Mouse (Mus musculus): ENCODE measurements around the gene Antxr1. TPM values are rescaled to one million over a fixed set of nuclear protein-coding genes. Genes with fewer than 3 reads are reported as not detected.

Gene Antxr1
- polyA plus RNA-seq, 1 experiment from 2014 or later = 3.1 TPM

GRCm38 (mm10) chr6:87250701-87251100, 84.9 kb downstream of the Antxr1 start:
- ATAC-seq (replicated peaks; ENCODE audit: low FRiP score) = no peak
- Histone ChIP-seq H3K4me2 (no peak overlapping the region), H3K27me3 (replicated peaks; ENCODE audit: control insufficient read depth, insufficient read depth, low read length) (no peaks in the 10 kb centered on the region), H3K4me3 (ENCODE audit: low read depth, low read length) (no peak overlapping the region), H3K9me3 (ENCODE audit: control insufficient read depth, low read length) (no peaks in the 10 kb centered on the region), H3K27ac (ENCODE audit: low read depth, low read length) (no peak overlapping the region), H3K4me1 (replicated peaks; ENCODE audit: control insufficient read depth, insufficient read depth, low read length) (no peaks in the 10 kb centered on the region), H3K36me3 (ENCODE audit: control insufficient read depth, insufficient read depth, low read length) (no peaks in the 10 kb centered on the region), H3K9ac (ENCODE audit: low read depth, low read length) (no peak overlapping the region)
- WGBS = 84% methylated on average over 3 of the region's 3 CpGs
- no peak for DNase-seq (ENCODE audit: low spot score)

GRCm38 (mm10) chr6:87248226-87248834, 87.3 kb downstream of the Antxr1 start:
- WGBS = 71% methylated on average over 9 of the region's 9 CpGs
- H3K27me3 ChIP-seq (replicated peaks; ENCODE audit: control insufficient read depth, insufficient read depth, low read length) = no peaks in the 10 kb centered on the region
- DNase-seq (ENCODE audit: low spot score) (no peak), ATAC-seq (replicated peaks; ENCODE audit: low FRiP score) (no peak)
- no peak overlapping the region for H3K4me3 ChIP-seq (ENCODE audit: low read depth, low read length)
- no peaks in the 10 kb centered on the region for H3K36me3 ChIP-seq (ENCODE audit: control insufficient read depth, insufficient read depth, low read length)
- no peak overlapping the region for H3K9ac ChIP-seq (ENCODE audit: low read depth, low read length)
- no peaks in the 10 kb centered on the region for H3K9me3 ChIP-seq (ENCODE audit: control insufficient read depth, low read length)
- no peak overlapping the region for H3K27ac ChIP-seq (ENCODE audit: low read depth, low read length)
- no peaks in the 10 kb centered on the region for H3K4me1 ChIP-seq (replicated peaks; ENCODE audit: control insufficient read depth, insufficient read depth, low read length)
- no peak overlapping the region for H3K4me2 ChIP-seq

GRCm38 (mm10) chr6:87244117-87245100, 91.2 kb downstream of the Antxr1 start:
- ATAC-seq (replicated peaks; ENCODE audit: low FRiP score) = no peak
- H3K9me3 ChIP-seq (ENCODE audit: control insufficient read depth, low read length) = no peaks in the 10 kb centered on the region
- H3K27ac ChIP-seq (ENCODE audit: low read depth, low read length) = no peak overlapping the region
- no peak overlapping the region for H3K4me2 ChIP-seq
- H3K36me3 ChIP-seq (ENCODE audit: control insufficient read depth, insufficient read depth, low read length) = no peaks in the 10 kb centered on the region
- H3K4me1 ChIP-seq (replicated peaks; ENCODE audit: control insufficient read depth, insufficient read depth, low read length) = no peaks in the 10 kb centered on the region
- H3K4me3 ChIP-seq (ENCODE audit: low read depth, low read length) = no peak overlapping the region
- no peaks in the 10 kb centered on the region for H3K27me3 ChIP-seq (replicated peaks; ENCODE audit: control insufficient read depth, insufficient read depth, low read length)
- H3K9ac ChIP-seq (ENCODE audit: low read depth, low read length) = no peak overlapping the region
- no peak for DNase-seq (ENCODE audit: low spot score)
- WGBS = 73% methylated on average over 9 of the region's 9 CpGs

- Histone ChIP-seq H3K36me3 (ENCODE audit: control insufficient read depth, insufficient read depth, low read length) (no peaks in the 10 kb centered on the region), H3K9ac (ENCODE audit: low read depth, low read length) (no peak overlapping the region), H3K4me3 (ENCODE audit: low read depth, low read length) (no peak overlapping the region), H3K27me3 (replicated peaks; ENCODE audit: control insufficient read depth, insufficient read depth, low read length) (no peaks in the 10 kb centered on the region), H3K9me3 (ENCODE audit: control insufficient read depth, low read length) (no peaks in the 10 kb centered on the region), H3K4me2 (no peak overlapping the region), H3K27ac (ENCODE audit: low read depth, low read length) (no peak overlapping the region), H3K4me1 (replicated peaks; ENCODE audit: control insufficient read depth, insufficient read depth, low read length) (no peaks in the 10 kb centered on the region)
- DNase-seq (ENCODE audit: low spot score) (no peak), ATAC-seq (replicated peaks; ENCODE audit: low FRiP score) (no peak)
- WGBS = 49% methylated on average over 4 of the region's 4 CpGs
Observed at GRCm38 (mm10) chr6:87237260-87237659, 98.4 kb downstream of the Antxr1 start.

GRCm38 (mm10) chr6:87236061-87236460, 99.6 kb downstream of the Antxr1 start:
- ATAC-seq (replicated peaks; ENCODE audit: low FRiP score) (no peak), DNase-seq (ENCODE audit: low spot score) (no peak)
- no peaks in the 10 kb centered on the region for H3K9me3 ChIP-seq (ENCODE audit: control insufficient read depth, low read length)
- no peaks in the 10 kb centered on the region for H3K27me3 ChIP-seq (replicated peaks; ENCODE audit: control insufficient read depth, insufficient read depth, low read length)
- H3K36me3 ChIP-seq (ENCODE audit: control insufficient read depth, insufficient read depth, low read length) = no peaks in the 10 kb centered on the region
- H3K4me2 ChIP-seq = no peak overlapping the region
- no peak overlapping the region for H3K27ac ChIP-seq (ENCODE audit: low read depth, low read length)
- no peak overlapping the region for H3K4me3 ChIP-seq (ENCODE audit: low read depth, low read length)
- no peaks in the 10 kb centered on the region for H3K4me1 ChIP-seq (replicated peaks; ENCODE audit: control insufficient read depth, insufficient read depth, low read length)
- no peak overlapping the region for H3K9ac ChIP-seq (ENCODE audit: low read depth, low read length)
- WGBS = 46% methylated on average over 8 of the region's 8 CpGs

GRCm38 (mm10) chr6:87233111-87233510, 102.5 kb downstream of the Antxr1 start:
- DNase-seq (ENCODE audit: low spot score) = no peak
- no peak overlapping the region for H3K27ac ChIP-seq (ENCODE audit: low read depth, low read length)
- ATAC-seq (replicated peaks; ENCODE audit: low FRiP score) = no peak

GRCm38 (mm10) chr6:87230041-87230440, 105.6 kb downstream of the Antxr1 start:
- WGBS = 87% methylated on average over 2 of the region's 2 CpGs
- DNase-seq (ENCODE audit: low spot score) (no peak), ATAC-seq (replicated peaks; ENCODE audit: low FRiP score) (no peak)
- no peak overlapping the region for H3K4me3 ChIP-seq (ENCODE audit: low read depth, low read length)
- H3K27me3 ChIP-seq (replicated peaks; ENCODE audit: control insufficient read depth, insufficient read depth, low read length) = no peaks in the 10 kb centered on the region
- no peak overlapping the region for H3K9ac ChIP-seq (ENCODE audit: low read depth, low read length)
- no peaks in the 10 kb centered on the region for H3K4me1 ChIP-seq (replicated peaks; ENCODE audit: control insufficient read depth, insufficient read depth, low read length)
- H3K4me2 ChIP-seq = no peak overlapping the region
- H3K27ac ChIP-seq (ENCODE audit: low read depth, low read length) = no peak overlapping the region
- no peaks in the 10 kb centered on the region for H3K9me3 ChIP-seq (ENCODE audit: control insufficient read depth, low read length)
- no peaks in the 10 kb centered on the region for H3K36me3 ChIP-seq (ENCODE audit: control insufficient read depth, insufficient read depth, low read length)

More at GRCm38 (mm10) chr6:87233111-87233510, 102.5 kb downstream of the Antxr1 start:
- Histone ChIP-seq H3K27me3 (replicated peaks; ENCODE audit: control insufficient read depth, insufficient read depth, low read length) (no peaks in the 10 kb centered on the region), H3K4me2 (no peak overlapping the region), H3K36me3 (ENCODE audit: control insufficient read depth, insufficient read depth, low read length) (no peaks in the 10 kb centered on the region), H3K4me1 (replicated peaks; ENCODE audit: control insufficient read depth, insufficient read depth, low read length) (no peaks in the 10 kb centered on the region), H3K9ac (ENCODE audit: low read depth, low read length) (no peak overlapping the region), H3K9me3 (ENCODE audit: control insufficient read depth, low read length) (no peaks in the 10 kb centered on the region), H3K4me3 (ENCODE audit: low read depth, low read length) (no peak overlapping the region)
- 80% methylated on average over 4 of the region's 4 CpGs for WGBS

GRCm38 (mm10) chr6:87227940-87228339, 107.7 kb downstream of the Antxr1 start:
- Histone ChIP-seq H3K27ac (ENCODE audit: low read depth, low read length) (no peak overlapping the region), H3K4me2 (no peak overlapping the region), H3K9me3 (ENCODE audit: control insufficient read depth, low read length) (no peaks in the 10 kb centered on the region), H3K4me3 (ENCODE audit: low read depth, low read length) (no peak overlapping the region), H3K27me3 (replicated peaks; ENCODE audit: control insufficient read depth, insufficient read depth, low read length) (no peaks in the 10 kb centered on the region), H3K9ac (ENCODE audit: low read depth, low read length) (no peak overlapping the region), H3K4me1 (replicated peaks; ENCODE audit: control insufficient read depth, insufficient read depth, low read length) (no peaks in the 10 kb centered on the region), H3K36me3 (ENCODE audit: control insufficient read depth, insufficient read depth, low read length) (no peaks in the 10 kb centered on the region)
- DNase-seq (ENCODE audit: low spot score) (no peak), ATAC-seq (replicated peaks; ENCODE audit: low FRiP score) (no peak)
- 83% methylated on average over 10 of the region's 10 CpGs for WGBS

All from liver, embryonic 11.5 days (tissue).